Mouse (Mus musculus): Measurements from ENCODE around the gene Atp12a. TPM values are rescaled to one million over a fixed set of nuclear protein-coding genes. Genes with fewer than 3 reads are reported as not detected.

Atp12a gene
- polyA plus RNA-seq, 1 experiment = 1.7 TPM

DNA sequence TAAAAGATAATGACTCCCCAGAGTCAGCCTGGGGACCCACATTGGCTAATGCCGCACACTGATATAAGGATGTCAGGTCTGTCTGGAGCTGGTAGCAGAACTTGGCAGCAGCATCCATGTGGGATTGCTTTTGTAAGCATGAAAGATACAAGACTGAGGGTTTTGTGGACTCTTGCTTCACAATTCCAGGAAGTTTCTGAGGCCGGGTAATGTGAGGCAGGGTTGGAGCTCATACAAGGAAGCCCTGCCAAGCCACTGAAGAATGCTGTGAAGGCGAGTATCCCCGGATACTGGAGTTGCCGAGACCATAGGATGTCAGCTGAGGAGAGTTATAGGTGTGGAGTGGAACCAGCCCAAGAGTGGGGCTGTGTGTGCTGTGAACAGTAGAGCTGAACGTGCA, 5.7 kb upstream of the Atp12a start:
- no peak overlapping the region for H3K27ac ChIP-seq (ENCODE audit: insufficient read depth, low read length)
- H3K36me3 ChIP-seq (ENCODE audit: control insufficient read depth, insufficient read depth, low read length, poor library complexity, severe bottlenecking) = no peaks in the 10 kb centered on the region
- no peak overlapping the region for H3K9ac ChIP-seq (ENCODE audit: low read depth, poor library complexity, severe bottlenecking)
- no peak for TF ChIP-seq CTCF (IDR thresholded peaks at IDR 0.05; ENCODE audit: low read depth, low read length)
- TF ChIP-seq POLR2A (IDR thresholded peaks at IDR 0.05; ENCODE audit: insufficient read depth, low read length) = no peak
- TF ChIP-seq EP300 (IDR thresholded peaks at IDR 0.05; ENCODE audit: insufficient read depth, low read depth, low read length) = no peak
- no peaks in the 10 kb centered on the region for H3K9me3 ChIP-seq (replicated peaks; ENCODE audit: control insufficient read depth, insufficient read depth, low read length, poor library complexity, severe bottlenecking)
- H3K4me1 ChIP-seq (ENCODE audit: control insufficient read depth, insufficient read depth, low read length) = no peaks in the 10 kb centered on the region
- H3K27me3 ChIP-seq (ENCODE audit: control insufficient read depth, insufficient read depth, low read length, poor library complexity, severe bottlenecking) = peaks cover 4% of the 10 kb centered on the region
- no peak overlapping the region for H3K4me3 ChIP-seq (ENCODE audit: low read depth, low read length)

DNA sequence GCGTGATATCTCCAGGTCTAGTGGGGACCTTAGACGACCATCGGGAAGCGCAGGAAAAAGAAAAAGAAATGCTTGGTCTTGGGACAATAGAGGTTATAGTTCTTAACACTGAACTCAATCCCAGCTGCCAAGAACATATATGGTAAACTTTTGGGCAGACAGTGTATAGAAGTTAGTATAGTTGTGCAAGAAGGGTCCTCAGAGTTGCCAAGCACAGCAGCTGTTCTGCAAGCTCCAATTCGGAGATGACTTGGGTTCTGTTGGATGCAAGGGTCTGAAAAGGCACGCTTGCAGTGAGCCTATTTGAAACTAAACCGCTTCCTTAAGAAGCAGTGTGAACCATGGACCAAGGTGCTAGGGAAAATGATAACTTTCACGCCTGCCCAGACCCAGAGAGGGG, 424 bp downstream of the Atp12a start:
- H3K27me3 ChIP-seq (ENCODE audit: control insufficient read depth, insufficient read depth, low read length, poor library complexity, severe bottlenecking) = peaks cover 2% of the 10 kb centered on the region; the same call in 1 of the 2 replicates
- no peak overlapping the region for H3K9ac ChIP-seq (ENCODE audit: low read depth, poor library complexity, severe bottlenecking)
- no peaks in the 10 kb centered on the region for H3K36me3 ChIP-seq (ENCODE audit: control insufficient read depth, insufficient read depth, low read length, poor library complexity, severe bottlenecking)
- H3K4me1 ChIP-seq (ENCODE audit: control insufficient read depth, insufficient read depth, low read length) = peaks cover 1% of the 10 kb centered on the region
- TF ChIP-seq EP300 (IDR thresholded peaks at IDR 0.05; ENCODE audit: insufficient read depth, low read depth, low read length) = no peak
- no peak for TF ChIP-seq CTCF (IDR thresholded peaks at IDR 0.05; ENCODE audit: low read depth, low read length)
- no peak for TF ChIP-seq POLR2A (IDR thresholded peaks at IDR 0.05; ENCODE audit: insufficient read depth, low read length)
- H3K27ac ChIP-seq (ENCODE audit: insufficient read depth, low read length) = no peak overlapping the region
- peak overlapping the region; percentile 63 for H3K4me3 ChIP-seq (ENCODE audit: low read depth, low read length)
- H3K9me3 ChIP-seq (replicated peaks; ENCODE audit: control insufficient read depth, insufficient read depth, low read length, poor library complexity, severe bottlenecking) = no peaks in the 10 kb centered on the region

DNA sequence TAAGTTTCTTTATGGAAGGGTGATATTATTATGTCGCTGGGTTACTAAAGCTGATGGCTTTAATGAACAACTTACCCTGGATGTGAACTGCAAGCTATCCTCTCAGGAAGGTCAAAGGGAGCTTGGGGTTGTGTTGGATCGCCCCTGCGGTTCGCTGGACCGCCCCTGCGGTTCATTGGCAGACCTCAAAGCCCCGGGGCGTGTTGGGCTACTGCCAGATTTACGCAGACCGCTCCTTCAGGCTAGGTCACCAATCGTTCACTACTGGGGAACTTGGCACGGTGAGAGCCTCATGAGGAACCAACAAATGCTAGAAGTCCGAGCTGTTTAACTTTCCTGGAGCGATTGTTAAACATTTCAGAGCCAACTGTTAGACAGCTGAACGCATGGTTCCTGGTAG, 1.8 kb downstream of the Atp12a start:
- H3K27ac ChIP-seq (ENCODE audit: insufficient read depth, low read length) = no peak overlapping the region
- H3K9me3 ChIP-seq (replicated peaks; ENCODE audit: control insufficient read depth, insufficient read depth, low read length, poor library complexity, severe bottlenecking) = no peaks in the 10 kb centered on the region
- peaks cover 2% of the 10 kb centered on the region; the same call in 1 of the 2 replicates for H3K27me3 ChIP-seq (ENCODE audit: control insufficient read depth, insufficient read depth, low read length, poor library complexity, severe bottlenecking)
- H3K4me1 ChIP-seq (ENCODE audit: control insufficient read depth, insufficient read depth, low read length) = peaks cover 1% of the 10 kb centered on the region
- TF ChIP-seq CTCF (IDR thresholded peaks at IDR 0.05; ENCODE audit: low read depth, low read length) (no peak), POLR2A (IDR thresholded peaks at IDR 0.05; ENCODE audit: insufficient read depth, low read length) (no peak), EP300 (IDR thresholded peaks at IDR 0.05; ENCODE audit: insufficient read depth, low read depth, low read length) (no peak)
- H3K4me3 ChIP-seq (ENCODE audit: low read depth, low read length) = no peak overlapping the region
- H3K36me3 ChIP-seq (ENCODE audit: control insufficient read depth, insufficient read depth, low read length, poor library complexity, severe bottlenecking) = no peaks in the 10 kb centered on the region
- no peak overlapping the region for H3K9ac ChIP-seq (ENCODE audit: low read depth, poor library complexity, severe bottlenecking)

DNA sequence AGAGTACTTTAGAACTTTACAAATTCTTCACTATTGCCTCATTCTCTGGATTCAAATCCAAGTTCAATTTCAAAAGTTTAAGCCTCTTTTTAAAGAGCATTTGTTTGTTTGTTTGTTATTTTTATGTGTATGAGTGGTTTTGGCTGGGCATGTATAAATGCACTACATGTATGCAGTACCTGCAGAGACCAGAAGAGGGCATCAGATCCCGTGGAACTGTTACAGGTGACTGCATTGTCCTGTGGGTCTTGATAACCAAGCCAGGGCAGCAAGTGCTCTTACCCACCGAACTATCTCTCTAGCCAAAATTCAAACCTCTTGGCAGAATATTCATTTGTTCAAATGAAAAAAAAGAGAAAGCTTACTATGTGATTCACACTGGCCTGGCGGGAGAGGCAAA, 4.0 kb downstream of the Atp12a start:
- Histone ChIP-seq H3K9me3 (replicated peaks; ENCODE audit: control insufficient read depth, insufficient read depth, low read length, poor library complexity, severe bottlenecking) (no peaks in the 10 kb centered on the region), H3K9ac (ENCODE audit: low read depth, poor library complexity, severe bottlenecking) (no peak overlapping the region), H3K4me3 (ENCODE audit: low read depth, low read length) (no peak overlapping the region), H3K27me3 (ENCODE audit: control insufficient read depth, insufficient read depth, low read length, poor library complexity, severe bottlenecking) (no peaks in the 10 kb centered on the region), H3K4me1 (ENCODE audit: control insufficient read depth, insufficient read depth, low read length) (peaks cover 1% of the 10 kb centered on the region), H3K27ac (ENCODE audit: insufficient read depth, low read length) (no peak overlapping the region), H3K36me3 (ENCODE audit: control insufficient read depth, insufficient read depth, low read length, poor library complexity, severe bottlenecking) (no peaks in the 10 kb centered on the region)
- TF ChIP-seq POLR2A (IDR thresholded peaks at IDR 0.05; ENCODE audit: insufficient read depth, low read length) = no peak
- no peak for TF ChIP-seq EP300 (IDR thresholded peaks at IDR 0.05; ENCODE audit: insufficient read depth, low read depth, low read length)
- TF ChIP-seq CTCF (IDR thresholded peaks at IDR 0.05; ENCODE audit: low read depth, low read length) = peak; percentile 45

DNA sequence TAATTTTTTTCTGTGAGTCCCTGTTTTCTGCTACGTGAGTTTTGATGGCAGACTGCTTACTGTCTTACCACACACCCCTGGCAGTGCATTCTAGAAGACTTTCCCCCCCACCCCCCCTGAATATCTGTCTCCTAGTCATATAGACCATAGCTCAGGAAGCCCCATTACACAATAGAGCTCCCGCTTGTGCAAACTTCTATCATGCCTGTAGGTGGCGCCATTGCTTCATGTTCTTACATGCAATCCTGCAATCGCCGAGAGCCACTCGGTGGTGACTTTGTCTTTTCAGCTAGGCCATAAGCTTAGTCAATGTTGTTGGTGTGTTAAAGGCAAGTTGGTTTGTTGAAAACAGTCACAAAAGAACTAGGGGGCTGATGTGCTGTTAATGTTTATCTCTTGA, 10.9 kb downstream of the Atp12a start:
- H3K9me3 ChIP-seq (replicated peaks; ENCODE audit: control insufficient read depth, insufficient read depth, low read length, poor library complexity, severe bottlenecking) = no peaks in the 10 kb centered on the region
- H3K27me3 ChIP-seq (ENCODE audit: control insufficient read depth, insufficient read depth, low read length, poor library complexity, severe bottlenecking) = no peaks in the 10 kb centered on the region
- no peak overlapping the region for H3K4me3 ChIP-seq (ENCODE audit: low read depth, low read length)
- TF ChIP-seq CTCF (IDR thresholded peaks at IDR 0.05; ENCODE audit: low read depth, low read length) (peak; percentile 75), POLR2A (IDR thresholded peaks at IDR 0.05; ENCODE audit: insufficient read depth, low read length) (no peak), EP300 (IDR thresholded peaks at IDR 0.05; ENCODE audit: insufficient read depth, low read depth, low read length) (no peak)
- H3K4me1 ChIP-seq (ENCODE audit: control insufficient read depth, insufficient read depth, low read length) = no peaks in the 10 kb centered on the region
- no peak overlapping the region for H3K27ac ChIP-seq (ENCODE audit: insufficient read depth, low read length)
- H3K36me3 ChIP-seq (ENCODE audit: control insufficient read depth, insufficient read depth, low read length, poor library complexity, severe bottlenecking) = no peaks in the 10 kb centered on the region
- H3K9ac ChIP-seq (ENCODE audit: low read depth, poor library complexity, severe bottlenecking) = no peak overlapping the region

DNA sequence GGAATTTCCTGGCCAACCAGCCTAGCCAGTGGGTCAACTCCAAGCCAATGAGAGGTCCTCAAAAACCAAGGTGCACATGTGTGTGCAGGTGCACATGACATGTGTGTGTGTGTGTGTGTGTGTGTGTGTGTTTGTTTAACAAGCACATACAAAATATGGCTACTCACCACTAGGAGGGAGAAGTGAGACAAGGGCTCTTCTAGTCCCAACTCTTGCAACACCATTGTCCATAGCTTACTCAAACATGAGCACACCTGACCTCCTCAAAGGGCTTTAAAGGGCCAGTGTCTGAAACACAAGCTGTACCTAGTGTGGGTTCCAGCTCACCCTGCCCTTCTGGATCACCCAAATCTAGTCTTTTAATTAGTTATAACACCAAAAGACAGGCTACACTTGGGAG, 12.9 kb downstream of the Atp12a start:
- no peaks in the 10 kb centered on the region for H3K9me3 ChIP-seq (replicated peaks; ENCODE audit: control insufficient read depth, insufficient read depth, low read length, poor library complexity, severe bottlenecking)
- no peak overlapping the region for H3K4me3 ChIP-seq (ENCODE audit: low read depth, low read length)
- TF ChIP-seq POLR2A (IDR thresholded peaks at IDR 0.05; ENCODE audit: insufficient read depth, low read length) (no peak), CTCF (IDR thresholded peaks at IDR 0.05; ENCODE audit: low read depth, low read length) (no peak), EP300 (IDR thresholded peaks at IDR 0.05; ENCODE audit: insufficient read depth, low read depth, low read length) (no peak)
- no peak overlapping the region for H3K9ac ChIP-seq (ENCODE audit: low read depth, poor library complexity, severe bottlenecking)
- no peaks in the 10 kb centered on the region for H3K27me3 ChIP-seq (ENCODE audit: control insufficient read depth, insufficient read depth, low read length, poor library complexity, severe bottlenecking)
- no peak overlapping the region for H3K27ac ChIP-seq (ENCODE audit: insufficient read depth, low read length)
- no peaks in the 10 kb centered on the region for H3K36me3 ChIP-seq (ENCODE audit: control insufficient read depth, insufficient read depth, low read length, poor library complexity, severe bottlenecking)
- H3K4me1 ChIP-seq (ENCODE audit: control insufficient read depth, insufficient read depth, low read length) = no peaks in the 10 kb centered on the region

Data from ES-Bruce4 (cell line).